Mouse (Mus musculus) myocyte (in vitro differentiated cells): ENCODE results near the gene Itpa. TPM values are rescaled to one million over a fixed set of nuclear protein-coding genes. Genes with fewer than 3 reads are reported as not detected.

Experiments used
- H3K27me3 ChIP-seq: one replicate; pipeline ENCODE4 v1.6.1; 2011; ENCODE audit not compliant: control insufficient read depth, insufficient read depth, insufficient read length
- H3K36me3 ChIP-seq: one replicate; pipeline ENCODE4 v1.6.1; 2011; ENCODE audit not compliant: control insufficient read depth, insufficient read depth
- H3K4me2 ChIP-seq: one replicate; pipeline ENCODE4 v1.6.1; 2011; ENCODE audit warnings: low read depth, control low read depth
- H3K4me3 ChIP-seq: one replicate; pipeline ENCODE4 v1.5.1; 2011; ENCODE audit warnings: mild to moderate bottlenecking, control low read depth, moderate library complexity
- H3K79me2 ChIP-seq: one replicate; pipeline ENCODE4 v1.6.1; 2011; ENCODE audit not compliant: control insufficient read depth, insufficient read depth
- H3ac ChIP-seq: one replicate; pipeline ENCODE4 v1.6.1; 2011; ENCODE audit not compliant: control insufficient read depth, insufficient read length
- CEBPB ChIP-seq: IDR thresholded peaks from 2 replicates; pipeline ENCODE4 v1.6.1; 2011; ENCODE audit warnings: mild to moderate bottlenecking, moderate library complexity; ENCODE audit not compliant: poor library complexity, insufficient read depth, severe bottlenecking
- E2F4 ChIP-seq: IDR thresholded peaks from one replicate; pipeline ENCODE4 v1.6.1; 2011; ENCODE audit warnings: mild to moderate bottlenecking, control low read depth, moderate library complexity; ENCODE audit not compliant: insufficient read depth
- MAX ChIP-seq: IDR thresholded peaks from one replicate; pipeline ENCODE4 v1.6.1; 2011; ENCODE audit warnings: low read depth, mild to moderate bottlenecking, control low read depth
- MYOD1 ChIP-seq, 3 experiments: IDR thresholded peaks; one replicate each; pipeline ENCODE4 v1.6.1; 2011; ENCODE audit warnings: control low read depth in 2 of 3, low read depth in 2 of 3, mild to moderate bottlenecking in 2 of 3, moderate library complexity in 1 of 3; ENCODE audit not compliant: insufficient read length in 2 of 3, control insufficient read depth in 1 of 3
- MYOG ChIP-seq, 3 experiments: IDR thresholded peaks; one replicate each; pipeline ENCODE4 v1.6.1; 2011; ENCODE audit warnings: control low read depth in 2 of 3, low read depth in 2 of 3, mild to moderate bottlenecking in 2 of 3; ENCODE audit not compliant: insufficient read length in 2 of 3, control insufficient read depth in 1 of 3, insufficient read depth in 1 of 3
- POLR2A ChIP-seq: IDR thresholded peaks from one replicate; pipeline ENCODE4 v1.6.1; 2011; ENCODE audit warnings: low read depth, mild to moderate bottlenecking, control low read depth, moderate library complexity; ENCODE audit not compliant: insufficient read length
- POLR2AphosphoS2 ChIP-seq: IDR thresholded peaks from one replicate; pipeline ENCODE4 v1.6.1; 2011; ENCODE audit warnings: low read depth, control low read depth; ENCODE audit not compliant: insufficient read length
- REST ChIP-seq: IDR thresholded peaks from one replicate; pipeline ENCODE4 v1.6.1; 2011; ENCODE audit warnings: mild to moderate bottlenecking, control low read depth, moderate library complexity; ENCODE audit not compliant: insufficient read depth, insufficient read length
- SRF ChIP-seq: IDR thresholded peaks from one replicate; pipeline ENCODE4 v1.6.1; 2011; ENCODE audit warnings: low read depth; ENCODE audit not compliant: control insufficient read depth, insufficient read length
- TCF12 ChIP-seq: IDR thresholded peaks from one replicate; pipeline ENCODE4 v1.6.1; 2011; ENCODE audit warnings: mild to moderate bottlenecking, control low read depth; ENCODE audit not compliant: poor library complexity, insufficient read depth, severe bottlenecking
- TCF3 ChIP-seq: IDR thresholded peaks from one replicate; pipeline ENCODE4 v1.6.1; 2011; ENCODE audit warnings: low read depth, control low read depth; ENCODE audit not compliant: insufficient read length
- USF1 ChIP-seq: IDR thresholded peaks from one replicate; pipeline ENCODE4 v1.6.1; 2011; ENCODE audit warnings: low read depth, mild to moderate bottlenecking, control low read depth, moderate library complexity
- polyA plus RNA-seq: library from polyadenylated mRNA; unstranded; fragments of >200 nt; fragmentation: generic; extraction: Trizol; gene quantifications from one replicate; pipeline ENCODE4 v1.2.1, GENCODE M21; 2012; ENCODE audit warnings: missing spikeins

The Itpa gene
- polyA plus RNA-seq, result 54.4 TPM

DNA sequence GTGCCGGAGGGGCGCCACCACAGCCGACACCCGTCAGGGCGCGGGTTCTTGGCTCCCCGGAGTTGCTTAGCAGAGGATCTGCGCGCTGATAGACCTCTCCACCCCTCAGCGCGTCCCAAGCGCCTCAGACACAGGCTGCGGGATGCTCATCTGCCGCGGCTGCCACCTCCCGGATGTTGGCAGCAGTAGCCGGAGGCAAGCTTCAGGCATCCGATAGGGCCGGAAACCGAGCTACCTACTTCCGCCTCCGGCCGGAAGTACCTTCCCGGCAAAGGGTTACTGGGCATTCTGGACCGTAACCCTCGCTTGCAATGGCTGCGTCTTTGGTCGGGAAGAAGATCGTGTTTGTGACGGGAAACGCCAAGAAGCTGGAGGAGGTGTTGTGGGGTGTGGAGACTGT, at the start of gene Itpa:
Gene Itpa, plus strand, starts transcription at position 52 of the 400 bp plus-strand sequence.
- Histone ChIP-seq H3K36me3 (peaks cover 14% of the 10 kb centered on the region), H3ac (peak within 1 kb of the TSS; percentile 4), H3K79me2 (peaks cover 39% of the 10 kb centered on the region), H3K27me3 (no peaks in the 10 kb centered on the region), H3K4me2 (peak within 1 kb of the TSS; percentile 88), H3K4me3 (peak within 1 kb of the TSS; percentile 81)
- TF ChIP-seq MAX (no peak), POLR2AphosphoS2 (peak; percentile 82), POLR2A (peak; percentile 81), USF1 (no peak), CEBPB (no peak)

- Histone ChIP-seq H3K4me3 (no peak overlapping the region), H3K79me2 (peaks cover 20% of the 10 kb centered on the region), H3K36me3 (peaks cover 33% of the 10 kb centered on the region), H3ac (no peak overlapping the region), H3K27me3 (no peaks in the 10 kb centered on the region), H3K4me2 (no peak overlapping the region)
- TF ChIP-seq REST (no peak), POLR2A (no peak), TCF3 (no peak), SRF (no peak), MYOD1 (IDR thresholded peaks at IDR 0.05; ENCODE audit: control insufficient read depth in 1 of 3, insufficient read length in 2 of 3, low read depth in 2 of 3) (no peak)
These were observed 48.4 kb upstream of the Itpa start for GRCm38 (mm10) chr2:130618972-130619371.

DNA sequence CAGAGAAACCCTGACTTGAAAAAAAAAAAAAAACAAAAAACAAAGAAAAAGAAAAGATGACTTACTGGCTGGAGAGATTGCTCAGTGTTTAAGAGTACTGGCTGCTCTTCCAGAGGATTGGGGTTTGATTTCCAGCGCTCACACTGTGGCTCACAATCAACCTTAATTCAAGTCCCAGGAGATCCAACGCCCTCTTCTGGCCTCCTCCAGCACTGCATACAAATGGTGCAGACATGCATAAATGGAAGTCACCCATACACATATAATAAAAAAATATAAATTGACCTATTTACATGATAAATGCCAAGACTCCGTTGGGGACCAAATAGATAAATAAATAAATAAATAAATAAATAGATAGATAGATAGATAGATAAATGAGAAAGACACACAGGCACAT, 39.0 kb upstream of the Itpa start:
- Histone ChIP-seq H3K4me3 (peak overlapping the region; percentile 89), H3K79me2 (peaks cover 50% of the 10 kb centered on the region), H3ac (peak overlapping the region; percentile 73), H3K36me3 (peaks cover 14% of the 10 kb centered on the region), H3K27me3 (no peaks in the 10 kb centered on the region), H3K4me2 (peak overlapping the region; percentile 94)
- TF ChIP-seq TCF3 (no peak), USF1 (no peak), MYOD1 (IDR thresholded peaks at IDR 0.05; ENCODE audit: control insufficient read depth in 1 of 3, insufficient read length in 2 of 3, low read depth in 2 of 3) (no peak), REST (no peak), POLR2AphosphoS2 (no peak), POLR2A (no peak), MAX (no peak), CEBPB (no peak), SRF (no peak), E2F4 (no peak), TCF12 (no peak)

DNA sequence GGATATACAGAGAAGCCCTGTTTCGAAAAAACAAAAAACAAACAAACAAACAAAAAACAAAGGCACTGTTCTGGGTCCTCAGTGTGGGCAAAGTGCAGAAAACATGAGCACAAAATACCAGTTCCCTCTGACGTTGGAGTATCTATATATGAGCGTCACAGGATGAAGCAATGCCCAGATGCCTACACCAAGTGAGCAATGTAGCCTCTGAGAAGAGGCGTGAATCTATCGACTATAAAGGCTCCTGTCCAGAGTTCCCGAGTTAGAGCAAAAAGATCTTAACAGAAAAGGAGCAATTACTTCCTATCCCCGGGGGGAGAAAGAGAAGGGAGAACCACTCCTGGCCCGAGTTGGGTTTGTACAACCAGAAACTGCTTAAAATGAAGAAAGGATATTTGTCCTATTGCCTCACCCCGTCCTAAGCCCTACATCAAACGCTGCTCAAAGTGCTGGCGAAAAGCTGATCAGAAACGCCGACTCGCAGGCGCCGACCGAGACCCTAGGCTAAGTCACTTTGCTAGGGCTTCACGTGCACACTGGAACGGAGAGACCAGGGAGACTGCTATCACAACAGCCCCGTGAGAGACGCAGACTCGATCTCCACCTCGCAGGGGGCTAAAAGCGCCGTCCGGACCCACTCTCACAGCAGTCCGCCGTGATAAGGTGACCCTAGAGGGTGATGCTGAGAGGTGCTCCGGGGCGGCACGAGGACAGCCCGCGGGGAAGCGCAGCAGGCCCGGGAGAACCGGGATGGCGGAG, 38.2 kb upstream of the Itpa start:
- Histone ChIP-seq H3K4me2 (peak overlapping the region; percentile 94), H3K79me2 (peaks cover 47% of the 10 kb centered on the region), H3K4me3 (peak overlapping the region; percentile 89), H3ac (peak overlapping the region; percentile 73), H3K36me3 (peaks cover 14% of the 10 kb centered on the region), H3K27me3 (no peaks in the 10 kb centered on the region)
- TF ChIP-seq TCF12, result no peak
- TF ChIP-seq SRF, result no peak
- TF ChIP-seq REST, result no peak
- no peak for TF ChIP-seq POLR2AphosphoS2
- TF ChIP-seq MAX, result no peak
- no peak for TF ChIP-seq MYOD1 (IDR thresholded peaks at IDR 0.05; ENCODE audit: control insufficient read depth in 1 of 3, insufficient read length in 2 of 3, low read depth in 2 of 3)
- no peak for TF ChIP-seq MYOG (IDR thresholded peaks at IDR 0.05; ENCODE audit: control insufficient read depth in 1 of 3, insufficient read depth in 1 of 3, insufficient read length in 2 of 3, low read depth in 2 of 3)
- no peak for TF ChIP-seq TCF3
- no peak for TF ChIP-seq USF1
- no peak for TF ChIP-seq CEBPB
- no peak for TF ChIP-seq POLR2A
- TF ChIP-seq E2F4, result no peak

DNA sequence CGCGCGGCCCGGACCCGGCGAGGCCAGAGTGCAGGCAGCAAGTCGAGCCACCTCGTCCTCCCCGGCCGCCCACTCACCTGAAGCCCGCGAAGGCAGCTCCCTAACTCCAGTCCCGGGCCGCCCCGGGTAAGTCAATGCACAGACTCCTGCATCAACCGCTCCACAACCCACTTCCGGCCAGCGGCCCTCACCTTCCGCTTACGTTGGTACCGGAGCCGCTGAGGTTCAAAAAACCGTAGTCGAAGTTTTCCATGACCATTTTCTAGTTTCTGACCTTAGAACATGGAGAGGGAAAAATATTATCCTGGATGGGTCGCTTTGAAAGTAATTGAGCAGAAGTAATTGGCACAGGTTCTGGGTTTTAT, 37.6 kb upstream of the Itpa start, which contains the start of the genes Fastkd5 and Ubox5:
Gene Fastkd5, minus strand, starts transcription at position 189 of the 365 bp plus-strand sequence.
Gene Ubox5, minus strand, starts transcription at position 200 of the 365 bp plus-strand sequence.
- TF ChIP-seq POLR2A (peak; percentile 59), POLR2AphosphoS2 (peak; percentile 42), E2F4 (no peak), REST (no peak), TCF12 (no peak)

More for the DNA sequence above, 37.6 kb upstream of the Itpa start, which contains the start of the genes Fastkd5 and Ubox5:
- Histone ChIP-seq H3ac (peak within 1 kb of the TSS; percentile 73), H3K27me3 (no peaks in the 10 kb centered on the region), H3K79me2 (peaks cover 44% of the 10 kb centered on the region), H3K36me3 (peaks cover 14% of the 10 kb centered on the region), H3K4me3 (peak within 1 kb of the TSS; percentile 89), H3K4me2 (peak within 1 kb of the TSS; percentile 94)
